16 mouse cellular contexts compared by ENCODE assay signal in genomic region chr5:28211651-28212310, GRCm38 (mm10). TPM values are rescaled to one million over a fixed set of nuclear protein-coding genes. Genes with fewer than 3 reads are reported as not detected.
DNase-seq lines count a peak whose midpoint lies in the region; ATAC-seq and TF ChIP-seq lines count a peak whose summit lies in the region.
"Had no signal": no experiment of that assay in that cellular context is flagged by ENCODE, and none has a peak within 500 bp of the region (broad histone marks: within the 10 kb centered on the region; RNA-seq: fewer than 3 reads in every experiment).

No protein-coding gene starts in this region.

- no peak for TF ChIP-seq CTCF in lung, postnatal 0 days (IDR thresholded peaks at IDR 0.05)

- H3K27ac ChIP-seq in heart, embryonic 10.5 days = no peak overlapping the region
- H3K27ac ChIP-seq in embryonic facial prominence, embryonic 10.5 days (replicated peaks) = no peak overlapping the region
- H3K27ac ChIP-seq in hindbrain, embryonic 15.5 days (replicated peaks) = 0 out of 2 replicates have a peak overlapping the region, but pooled peaks have one; percentile 8
- H3K27ac ChIP-seq in neural tube, embryonic 14.5 days (ENCODE audit: low read depth, low read length) = no peak overlapping the region
- no peak overlapping the region for H3K27ac ChIP-seq in lung, postnatal 0 days (ENCODE audit: low read length)
- H3K27ac ChIP-seq: embryonic facial prominence, embryonic 13.5 days; limb, embryonic 13.5 days; lung, embryonic 15.5 days had no signal

- H3K27me3 ChIP-seq in heart, embryonic 10.5 days (ENCODE audit: insufficient read depth, poor library complexity, severe bottlenecking) = peaks cover 97% of the 10 kb centered on the region
- peaks cover 100% of the 10 kb centered on the region for H3K27me3 ChIP-seq in embryonic facial prominence, embryonic 10.5 days (replicated peaks; ENCODE audit: low read depth, poor library complexity, severe bottlenecking)
- peaks cover 45% of the 10 kb centered on the region for H3K27me3 ChIP-seq in hindbrain, embryonic 15.5 days
- peaks cover 37% of the 10 kb centered on the region for H3K27me3 ChIP-seq in neural tube, embryonic 14.5 days (ENCODE audit: control insufficient read depth, insufficient read depth, low read length)
- peaks cover 38% of the 10 kb centered on the region for H3K27me3 ChIP-seq in lung, postnatal 0 days (replicated peaks; ENCODE audit: insufficient read depth, low read length)

- intact Hi-C loops in heart, postnatal 14 days (cut with DNase I) = no loop called here

- no peak for TF ChIP-seq EP300 in lung, postnatal 0 days (IDR thresholded peaks at IDR 0.05)

- H3K4me3 ChIP-seq in heart, embryonic 10.5 days = no peak overlapping the region
- H3K4me3 ChIP-seq in embryonic facial prominence, embryonic 10.5 days = no peak overlapping the region
- no peak overlapping the region for H3K4me3 ChIP-seq in hindbrain, embryonic 15.5 days
- no peak overlapping the region for H3K4me3 ChIP-seq in neural tube, embryonic 14.5 days (ENCODE audit: low read depth, low read length)
- no peak overlapping the region for H3K4me3 ChIP-seq in lung, postnatal 0 days (ENCODE audit: low read depth, low read length)
- H3K4me3 ChIP-seq: embryonic facial prominence, embryonic 13.5 days; heart, embryonic 12.5 days; limb, embryonic 13.5 days; lung, embryonic 15.5 days had no signal

- 4% methylated on average over 15 of the region's 15 CpGs for WGBS in heart, embryonic 10.5 days
- 1% methylated on average over 15 of the region's 15 CpGs for WGBS in embryonic facial prominence, embryonic 10.5 days
- 5% methylated on average over 15 of the region's 15 CpGs for WGBS in hindbrain, embryonic 15.5 days
- 1% methylated on average over 15 of the region's 15 CpGs for WGBS in neural tube, embryonic 14.5 days
- WGBS in lung, postnatal 0 days = 3% methylated on average over 15 of the region's 15 CpGs

- H3K9me3 ChIP-seq in heart, embryonic 10.5 days = no peaks in the 10 kb centered on the region
- H3K9me3 ChIP-seq in embryonic facial prominence, embryonic 10.5 days = no peaks in the 10 kb centered on the region
- no peaks in the 10 kb centered on the region for H3K9me3 ChIP-seq in hindbrain, embryonic 15.5 days
- H3K9me3 ChIP-seq in neural tube, embryonic 14.5 days (ENCODE audit: control insufficient read depth, low read length) = no peaks in the 10 kb centered on the region
- no peaks in the 10 kb centered on the region for H3K9me3 ChIP-seq in lung, postnatal 0 days (ENCODE audit: low read length)
- H3K9me3 ChIP-seq: embryonic facial prominence, embryonic 13.5 days; heart, embryonic 12.5 days; limb, embryonic 13.5 days; lung, embryonic 15.5 days had no signal

- no peak for ATAC-seq in hindbrain, embryonic 15.5 days (ENCODE audit: low FRiP score, low read depth)
- no peak; the same call in 1 of the 2 replicates for ATAC-seq in neural tube, embryonic 14.5 days (ENCODE audit: low read depth)
- no peak for ATAC-seq in lung, postnatal 0 days

- peak; percentile 48 for DNase-seq in heart, embryonic 10.5 days (ENCODE audit: low spot score)
- DNase-seq in heart, postnatal 14 days = no peak
- DNase-seq in embryonic facial prominence, embryonic 10.5 days (ENCODE audit: low spot score) = peak; percentile 29
- DNase-seq in thymus, postnatal 14 days = no peak
- no peak for DNase-seq in lung, postnatal 0 days (ENCODE audit: low spot score)
- DNase-seq in testis, postnatal 14 days (ENCODE audit: low spot score) = no peak
- DNase-seq: adrenal gland, postnatal 10 days; cerebellum, adult 11-12 months; kidney, adult 18-20 months; right cerebral cortex, postnatal 4 days had no signal

- H3K4me1 ChIP-seq in heart, embryonic 10.5 days = peaks cover 8% of the 10 kb centered on the region; the same call in 1 of the 2 replicates
- H3K4me1 ChIP-seq in embryonic facial prominence, embryonic 10.5 days = peaks cover 9% of the 10 kb centered on the region
- peaks cover 19% of the 10 kb centered on the region for H3K4me1 ChIP-seq in hindbrain, embryonic 15.5 days (replicated peaks)
- H3K4me1 ChIP-seq in neural tube, embryonic 14.5 days (ENCODE audit: control insufficient read depth, insufficient read depth, low read length) = peaks cover 9% of the 10 kb centered on the region
- H3K4me1 ChIP-seq in lung, postnatal 0 days (ENCODE audit: insufficient read depth, low read depth, low read length) = no peaks in the 10 kb centered on the region

- peak overlapping the region; percentile 75 for H3K4me2 ChIP-seq in hindbrain, embryonic 15.5 days
- peak overlapping the region; percentile 2; the same call in 1 of the 2 replicates for H3K4me2 ChIP-seq in neural tube, embryonic 14.5 days (ENCODE audit: low read depth, low read length)
- no peak overlapping the region for H3K4me2 ChIP-seq in lung, postnatal 0 days (replicated peaks; ENCODE audit: low read depth, low read length)
- H3K4me2 ChIP-seq: embryonic facial prominence, embryonic 13.5 days; heart, embryonic 12.5 days; limb, embryonic 13.5 days; lung, embryonic 15.5 days had no signal

- no peaks in the 10 kb centered on the region for H3K36me3 ChIP-seq in heart, embryonic 10.5 days
- H3K36me3 ChIP-seq in embryonic facial prominence, embryonic 10.5 days (replicated peaks) = no peaks in the 10 kb centered on the region
- no peaks in the 10 kb centered on the region for H3K36me3 ChIP-seq in hindbrain, embryonic 15.5 days
- no peaks in the 10 kb centered on the region for H3K36me3 ChIP-seq in neural tube, embryonic 14.5 days (ENCODE audit: control insufficient read depth, insufficient read depth, low read length)
- no peaks in the 10 kb centered on the region for H3K36me3 ChIP-seq in lung, postnatal 0 days (ENCODE audit: insufficient read depth, low read length)
- H3K36me3 ChIP-seq: embryonic facial prominence, embryonic 13.5 days; heart, embryonic 12.5 days; limb, embryonic 13.5 days; lung, embryonic 15.5 days had no signal

- H3K9ac ChIP-seq in hindbrain, embryonic 15.5 days = no peak overlapping the region
- no peak overlapping the region for H3K9ac ChIP-seq in neural tube, embryonic 14.5 days (replicated peaks; ENCODE audit: low read depth, low read length)
- no peak overlapping the region for H3K9ac ChIP-seq in lung, postnatal 0 days (replicated peaks; ENCODE audit: low read depth)
- H3K9ac ChIP-seq: embryonic facial prominence, embryonic 13.5 days; heart, embryonic 12.5 days; limb, embryonic 13.5 days; lung, embryonic 15.5 days had no signal

RNA-seq across cellular contexts. Expression of gene Cnpy1, which starts 33.8 kb away (rescaled TPM):
- polyA plus RNA-seq in heart, embryonic 10.5 days (2016; fragmentation: Nextera tagmentation; extraction: Ambion mirVana) = 0.44 TPM in 1 of 2 replicates, not detected in the other
- not detected for total RNA-seq in heart, postnatal 14 days (2021)
- 1.3 and 5.3 TPM in 2 replicates for polyA plus RNA-seq in embryonic facial prominence, embryonic 10.5 days (2016; fragmentation: Nextera tagmentation; extraction: Ambion mirVana)
- 37.0 and 66.2 TPM in 2 replicates for polyA plus RNA-seq in hindbrain, embryonic 15.5 days (2015; fragmentation: Nextera tagmentation; extraction: Ambion mirVana)
- 0.66 and 1.1 TPM in 2 replicates for polyA plus RNA-seq in neural tube, embryonic 14.5 days (2014; fragmentation: Nextera tagmentation; extraction: Ambion mirVana)
- 0.08 and 0.11 TPM in 2 replicates for polyA plus RNA-seq in lung, postnatal 0 days (2015; fragmentation: Nextera tagmentation; extraction: Ambion mirVana)

RNA-seq across cellular contexts. Expression of gene En2, which starts 46.3 kb away (rescaled TPM):
- not detected in 2 replicates for polyA plus RNA-seq in heart, embryonic 10.5 days (2016; fragmentation: Nextera tagmentation; extraction: Ambion mirVana)
- total RNA-seq in heart, postnatal 14 days (2021) = not detected
- 0.05 TPM in 1 of 2 replicates, not detected in the other for polyA plus RNA-seq in embryonic facial prominence, embryonic 10.5 days (2016; fragmentation: Nextera tagmentation; extraction: Ambion mirVana)
- 0.60 and 1.3 TPM in 2 replicates for polyA plus RNA-seq in hindbrain, embryonic 15.5 days (2015; fragmentation: Nextera tagmentation; extraction: Ambion mirVana)
- not detected in 2 replicates for polyA plus RNA-seq in neural tube, embryonic 14.5 days (2014; fragmentation: Nextera tagmentation; extraction: Ambion mirVana)
- polyA plus RNA-seq in lung, postnatal 0 days (2015; fragmentation: Nextera tagmentation; extraction: Ambion mirVana) = not detected in 2 replicates
- total RNA-seq: adrenal gland, postnatal 10 days had no signal
- polyA plus RNA-seq: embryonic facial prominence, embryonic 13.5 days; heart, embryonic 12.5 days; limb, embryonic 13.5 days; lung, embryonic 15.5 days had no signal

Comparison
In these comparisons a context has a peak if more than half of its experiments do, and no peak if none do; other contexts are left out.
1. DNase-seq: peak in heart, embryonic 10.5 days (single experiment) and embryonic facial prominence, embryonic 10.5 days (single experiment); none in heart, postnatal 14 days (0 of 2), thymus, postnatal 14 days (single experiment), lung, postnatal 0 days (single experiment) and testis, postnatal 14 days (single experiment).